Mouse (Mus musculus) CH12.LX (cell line): ENCODE results near the gene Sctr. TPM values are rescaled to one million over a fixed set of nuclear protein-coding genes. Genes with fewer than 3 reads are reported as not detected.

Experiments
- DNase-seq: peaks from one replicate; pipeline ENCODE4 v3.0.0-alpha.2; 2013; ENCODE audit errors: extremely low read depth
- H3K27ac ChIP-seq: 2 replicates; pipeline ENCODE4 v1.5.1; 2012; ENCODE audit warnings: low read depth, mild to moderate bottlenecking, control low read depth, moderate library complexity; ENCODE audit not compliant: insufficient read depth
- H3K27me3 ChIP-seq: replicated peaks from 2 replicates; pipeline ENCODE3; 2012; ENCODE audit warnings: inconsistent platforms
- H3K36me3 ChIP-seq, 2 experiments: replicated peaks in 1 of 2; 2 replicates each; pipeline versions ENCODE3 to v1.6.1; 2012; ENCODE audit warnings: inconsistent platforms in 1 of 2, low read length in 1 of 2, mild to moderate bottlenecking in 1 of 2, mixed read lengths in 1 of 2, moderate library complexity in 1 of 2; ENCODE audit not compliant: control insufficient read depth in 1 of 2, insufficient read depth in 1 of 2
- H3K4me1 ChIP-seq, 2 experiments: 2 replicates each; pipeline ENCODE4 v1.6.1; 2012; ENCODE audit warnings: inconsistent platforms in 1 of 2, moderate library complexity in 1 of 2; ENCODE audit not compliant: insufficient read depth in 2 of 2, control insufficient read depth in 1 of 2
- H3K4me2 ChIP-seq: 2 replicates; pipeline ENCODE4 v1.6.1; 2012; ENCODE audit warnings: low read depth, mild to moderate bottlenecking, control low read depth; ENCODE audit not compliant: poor library complexity, insufficient read depth, severe bottlenecking
- H3K4me3 ChIP-seq, 3 experiments: fragments of 150-350 bp in 1 of 3; sonication (generic) in 1 of 3; replicated peaks in 1 of 3; 2 replicates each; pipeline versions ENCODE3 to v1.5.1; 2011 to 2012; ENCODE audit warnings: low read depth in 2 of 3, low read length in 2 of 3, mild to moderate bottlenecking in 2 of 3, moderate library complexity in 2 of 3, control low read depth in 1 of 3, improper control_type of control experiment in 1 of 3, inconsistent platforms in 1 of 3, mixed read lengths in 1 of 3; ENCODE audit not compliant: poor library complexity in 1 of 3
- H3K79me2 ChIP-seq: replicated peaks from 2 replicates; pipeline ENCODE4 v1.6.1; 2012; ENCODE audit warnings: mild to moderate bottlenecking, moderate library complexity; ENCODE audit not compliant: control insufficient read depth, poor library complexity, insufficient read depth, severe bottlenecking; ENCODE audit errors: extremely low read depth
- H3K9ac ChIP-seq: 2 replicates; pipeline ENCODE4 v1.6.1; 2012; ENCODE audit warnings: low read depth, mild to moderate bottlenecking, control low read depth, moderate library complexity; ENCODE audit not compliant: insufficient read depth
- H3K9me3 ChIP-seq: replicated peaks from 2 replicates; pipeline ENCODE3; 2012; ENCODE audit warnings: low read length, inconsistent platforms, mixed read lengths
- CTCF ChIP-seq, 2 experiments: IDR thresholded peaks in 1 of 2; conservative IDR thresholded peaks in 1 of 2; 2 replicates each; pipeline ENCODE4 v1.5.1; 2011 to 2012; ENCODE audit warnings: low read depth in 2 of 2, low read length in 2 of 2, improper control_type of control experiment in 1 of 2, inconsistent platforms in 1 of 2, mild to moderate bottlenecking in 1 of 2, moderate library complexity in 1 of 2
- IRF4 ChIP-seq: IDR thresholded peaks from 2 replicates; pipeline ENCODE4 v1.6.1; 2014; ENCODE audit warnings: low read depth, mild to moderate bottlenecking, inconsistent platforms, low read length, improper control_type of control experiment
- JUN ChIP-seq: IDR thresholded peaks from 2 replicates; pipeline ENCODE4 v1.6.1; 2011; ENCODE audit warnings: low read depth, mild to moderate bottlenecking, low read length, improper control_type of control experiment, moderate library complexity; ENCODE audit not compliant: insufficient read depth
- JUND ChIP-seq: conservative IDR thresholded peaks from 2 replicates; pipeline ENCODE4 v1.6.1; 2011; ENCODE audit warnings: low read depth, low read length, improper control_type of control experiment
- NRF1 ChIP-seq: IDR thresholded peaks from 2 replicates; pipeline ENCODE4 v1.6.1; 2014; ENCODE audit warnings: low read depth, mild to moderate bottlenecking, inconsistent platforms, low read length, improper control_type of control experiment, moderate library complexity
- POLR2AphosphoS2 ChIP-seq: IDR thresholded peaks from 2 replicates; pipeline ENCODE4 v1.6.1; 2011; ENCODE audit warnings: low read depth, low read length, improper control_type of control experiment
- RAD21 ChIP-seq: IDR thresholded peaks from 2 replicates; pipeline ENCODE4 v1.6.1; 2011; ENCODE audit warnings: low read depth, mild to moderate bottlenecking, low read length, improper control_type of control experiment, moderate library complexity
- TCF12 ChIP-seq: IDR thresholded peaks from 2 replicates; pipeline ENCODE4 v1.6.1; 2014; ENCODE audit warnings: low read depth, mild to moderate bottlenecking, inconsistent platforms, low read length, improper control_type of control experiment
- UBTF ChIP-seq: IDR thresholded peaks from 2 replicates; pipeline ENCODE4 v1.6.1; 2012; ENCODE audit warnings: low read depth, mild to moderate bottlenecking, inconsistent platforms, low read length, improper control_type of control experiment, moderate library complexity
- USF1 ChIP-seq: IDR thresholded peaks from 2 replicates; pipeline ENCODE4 v1.6.1; 2014; ENCODE audit warnings: low read depth, mild to moderate bottlenecking, inconsistent platforms, low read length, improper control_type of control experiment
- ZC3H11A ChIP-seq: IDR thresholded peaks from 2 replicates; pipeline ENCODE4 v1.6.1; 2012; ENCODE audit warnings: low read depth, mild to moderate bottlenecking, inconsistent platforms, low read length, improper control_type of control experiment
- ZKSCAN1 ChIP-seq: IDR thresholded peaks from 2 replicates; pipeline ENCODE4 v1.6.1; 2012; ENCODE audit warnings: low read depth, inconsistent platforms, low read length, improper control_type of control experiment, borderline replicate concordance
- dilution Hi-C: fragments of 300-500 bp; cut with MboI; formaldehyde crosslinking; loops from 2 replicates; pipeline ENCODE4 v1.14.3; 2020; ENCODE audit warnings: low sequenced_read_pairs; ENCODE audit not compliant: extremely low pct_unique_long_range_greater_than_20kb, extremely low pct_ligation_motif_present
- in situ Hi-C: fragments of 300-500 bp; cut with MboI; formaldehyde crosslinking; loops from 3 replicates; pipeline ENCODE4 v1.14.3; 2019; ENCODE audit warnings: low sequenced_read_pairs, low pct_ligation_motif_present, low pct_unique_long_range_greater_than_20kb, mixed read lengths
- polyA plus RNA-seq: library from polyadenylated mRNA; unstranded; fragments of >175 nt; gene quantifications from 2 replicates; pipeline ENCODE4 v1.2.1, GENCODE M21; 2012; ENCODE audit warnings: low read depth; ENCODE audit not compliant: insufficient read length
- total RNA-seq, 2 experiments: library from RNA; depleted of rRNA; stranded (reverse); fragments of 300-350 nt in 1 of 2; fragments of >200 nt in 1 of 2; gene quantifications; 2 replicates each; pipeline ENCODE4 v1.2.3; 2012 to 2014

Gene Sctr
- total and polyA plus RNA-seq, 3 experiments: not detected

GRCm38 (mm10) chr1:120018900-120019299 is 12.2 kb downstream of the Sctr start:
- Histone ChIP-seq H3K27ac (no peak overlapping the region), H3K36me3 (no peaks in the 10 kb centered on the region), H3K4me1 (peaks cover 12 to 20% of the 10 kb centered on the region in 2 experiments), H3K4me2 (peak overlapping the region; percentile 41; the same call in 1 of the 2 replicates), H3K9me3 (no peaks in the 10 kb centered on the region), H3K9ac (no peak overlapping the region), H3K27me3 (no peaks in the 10 kb centered on the region), H3K4me3 (no peak overlapping the region), H3K79me2 (no peaks in the 10 kb centered on the region)
- peak; percentile 13 for DNase-seq
- no peak for TF ChIP-seq ZC3H11A
- peak; percentile 3 for TF ChIP-seq RAD21
- TF ChIP-seq POLR2AphosphoS2: no peak
- TF ChIP-seq CTCF (conservative IDR thresholded peaks at IDR 0.05 in 1 of 2, IDR thresholded peaks at IDR 0.05 in 1 of 2; ENCODE audit: low read depth in 2 of 2, low read length in 2 of 2): peak in 1 of 2 experiments; percentile 43; a peak in 2 of 4 replicates
- dilution Hi-C loops: no loop called here
- in situ Hi-C loops: no loop called here

GRCm38 (mm10) chr1:120019428-120019827 is 12.7 kb downstream of the Sctr start:
- no peak overlapping the region for H3K27ac ChIP-seq
- DNase-seq: peak; percentile 53
- H3K4me1 ChIP-seq: peaks cover 12 to 20% of the 10 kb centered on the region in 2 experiments
- H3K4me2 ChIP-seq: peak overlapping the region; percentile 41
- H3K36me3 ChIP-seq: no peaks in the 10 kb centered on the region
- in situ Hi-C loops (no loop called here), dilution Hi-C loops (no loop called here)
- H3K4me3 ChIP-seq: no peak overlapping the region
- H3K27me3 ChIP-seq: no peaks in the 10 kb centered on the region
- H3K9me3 ChIP-seq: no peaks in the 10 kb centered on the region
- no peak overlapping the region for H3K9ac ChIP-seq
- H3K79me2 ChIP-seq: no peaks in the 10 kb centered on the region
- TF ChIP-seq NRF1 (peak; percentile 79), IRF4 (peak; percentile 69), JUN (no peak), USF1 (no peak), JUND (peak; percentile 58), TCF12 (peak; percentile 17; the same call in 1 of the 2 replicates)

- H3K9me3 ChIP-seq: no peaks in the 10 kb centered on the region
- no peak for DNase-seq
- TF ChIP-seq JUN (no peak), UBTF (no peak), ZKSCAN1 (no peak)
- dilution Hi-C loops (no loop called here), in situ Hi-C loops (no loop called here)
- H3K36me3 ChIP-seq: no peaks in the 10 kb centered on the region
- no peak overlapping the region for H3K4me3 ChIP-seq
- peaks cover 12 to 23% of the 10 kb centered on the region in 2 experiments for H3K4me1 ChIP-seq
- H3K27ac ChIP-seq: no peak overlapping the region
- no peak overlapping the region for H3K9ac ChIP-seq
- H3K27me3 ChIP-seq: no peaks in the 10 kb centered on the region
- H3K4me2 ChIP-seq: peak overlapping the region; percentile 41; the same call in 1 of the 2 replicates
- H3K79me2 ChIP-seq: no peaks in the 10 kb centered on the region
Measured at GRCm38 (mm10) chr1:120020322-120020897, 13.7 kb downstream of the Sctr start.
